In the genomic region with DNA sequence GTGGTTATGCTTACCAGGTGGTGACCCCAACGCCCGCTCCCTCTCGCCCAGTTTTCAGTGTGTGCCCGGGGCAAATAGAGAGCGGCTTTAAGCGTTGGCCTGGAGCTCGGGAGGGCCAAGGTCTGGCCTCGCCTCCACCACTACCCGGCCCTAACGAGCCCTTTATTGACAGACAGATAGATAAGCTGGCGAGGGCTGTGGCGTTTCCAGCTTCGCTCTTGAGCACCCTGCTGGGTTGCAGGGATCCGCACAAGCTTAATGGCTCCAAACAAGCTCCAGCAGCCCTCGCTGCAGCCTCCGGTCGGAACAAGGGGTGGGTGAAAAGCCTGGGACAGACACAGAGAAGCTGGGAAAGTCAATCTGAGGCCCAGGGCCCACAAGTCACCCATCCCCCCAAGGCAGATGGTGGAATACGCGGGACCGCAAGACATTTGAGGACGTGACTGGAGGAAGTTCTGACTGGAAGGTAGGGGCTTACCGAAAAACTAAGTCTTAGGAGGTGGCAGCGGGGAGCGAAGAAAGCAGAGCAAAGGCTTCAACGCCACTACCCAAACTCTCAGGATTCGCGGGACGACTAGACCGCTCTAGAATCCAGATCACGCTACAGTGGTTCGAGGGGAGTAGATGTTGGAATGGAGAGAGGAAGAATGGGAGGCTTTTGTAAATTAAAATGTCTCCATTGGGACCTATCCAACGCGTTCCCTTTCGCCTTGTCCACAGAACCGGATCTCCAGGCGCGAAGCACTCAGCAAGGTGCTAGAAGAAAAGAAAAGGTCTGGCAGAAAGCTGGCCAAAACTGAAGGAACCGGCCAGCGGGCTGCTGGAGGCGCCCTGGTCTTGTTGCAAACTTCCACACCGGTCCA, we compare ENCODE assay signal across 13 mouse cellular contexts. TPM values are rescaled to one million over a fixed set of nuclear protein-coding genes. Genes with fewer than 3 reads are reported as not detected.
DNase-seq lines count a peak whose midpoint lies in the region; ATAC-seq and TF ChIP-seq lines count a peak whose summit lies in the region.
"Had no signal": no experiment of that assay in that cellular context is flagged by ENCODE, and none has a peak within 500 bp of the region (broad histone marks: within the 10 kb centered on the region; RNA-seq: fewer than 3 reads in every experiment).

No protein-coding gene starts in this region.

- peak; percentile 48 for DNase-seq in forebrain, embryonic 10.5 days (ENCODE audit: extremely low spot score, low spot score)
- peak; percentile 36 for DNase-seq in cerebellum, adult 9-11 months
- DNase-seq in forebrain, postnatal 0 days: peak; percentile 10
- DNase-seq in heart, adult 11 months: no peak
- DNase-seq in frontal cortex, postnatal 25 days (ENCODE audit: low spot score in 2 of 2): no peak
- no peak for DNase-seq in adipocyte (ENCODE audit: low spot score)
- DNase-seq: heart, adult 2 months had no signal

- no peaks in the 10 kb centered on the region for H3K36me3 ChIP-seq in forebrain, embryonic 10.5 days (replicated peaks)
- no peaks in the 10 kb centered on the region for H3K36me3 ChIP-seq in forebrain, embryonic 16.5 days (ENCODE audit: control insufficient read depth, insufficient read depth)
- H3K36me3 ChIP-seq in forebrain, postnatal 0 days (ENCODE audit: insufficient read depth): no peaks in the 10 kb centered on the region
- H3K36me3 ChIP-seq in neural tube, embryonic 12.5 days: no peaks in the 10 kb centered on the region
- H3K36me3 ChIP-seq: kidney, embryonic 15.5 days; limb, embryonic 13.5 days had no signal

- peak overlapping the region; percentile 11 for H3K27ac ChIP-seq in forebrain, embryonic 10.5 days
- H3K27ac ChIP-seq in forebrain, embryonic 16.5 days (ENCODE audit: low read length): no peak overlapping the region
- H3K27ac ChIP-seq in forebrain, postnatal 0 days (ENCODE audit: low read depth, low read length): no peak overlapping the region
- H3K27ac ChIP-seq in neural tube, embryonic 12.5 days: no peak overlapping the region
- H3K27ac ChIP-seq: heart, adult 2 months; kidney, embryonic 15.5 days; limb, embryonic 13.5 days had no signal

- no peak overlapping the region for H3K4me2 ChIP-seq in forebrain, embryonic 16.5 days (ENCODE audit: low read length)
- no peak overlapping the region for H3K4me2 ChIP-seq in forebrain, postnatal 0 days (ENCODE audit: low read depth)
- H3K4me2 ChIP-seq in neural tube, embryonic 12.5 days (replicated peaks): peak overlapping the region; percentile 37
- H3K4me2 ChIP-seq: kidney, embryonic 15.5 days; limb, embryonic 13.5 days had no signal

- H3K27me3 ChIP-seq in forebrain, embryonic 10.5 days (ENCODE audit: poor library complexity, severe bottlenecking): peaks cover 100% of the 10 kb centered on the region
- H3K27me3 ChIP-seq in forebrain, embryonic 16.5 days (replicated peaks; ENCODE audit: control insufficient read depth, insufficient read depth, low read length): peaks cover 56% of the 10 kb centered on the region
- peaks cover 68% of the 10 kb centered on the region for H3K27me3 ChIP-seq in forebrain, postnatal 0 days (ENCODE audit: insufficient read depth, low read length)
- H3K27me3 ChIP-seq in neural tube, embryonic 12.5 days (replicated peaks): peaks cover 99% of the 10 kb centered on the region

- 1% methylated on average over 41 of the region's 41 CpGs for WGBS in forebrain, embryonic 10.5 days
- WGBS in forebrain, embryonic 16.5 days: 18% methylated on average over 41 of the region's 41 CpGs
- WGBS in forebrain, postnatal 0 days: 21% methylated on average over 41 of the region's 41 CpGs
- WGBS in neural tube, embryonic 12.5 days: 2% methylated on average over 41 of the region's 41 CpGs

- TF ChIP-seq CTCF in forebrain, postnatal 0 days (IDR thresholded peaks at IDR 0.05; ENCODE audit: low read depth): no peak

- peaks cover 88% of the 10 kb centered on the region for H3K4me1 ChIP-seq in forebrain, embryonic 10.5 days
- H3K4me1 ChIP-seq in forebrain, embryonic 16.5 days (replicated peaks; ENCODE audit: control insufficient read depth, insufficient read depth, low read length): peaks cover 34% of the 10 kb centered on the region
- peaks cover 9% of the 10 kb centered on the region; the same call in 1 of the 2 replicates for H3K4me1 ChIP-seq in forebrain, postnatal 0 days (ENCODE audit: insufficient read depth)
- H3K4me1 ChIP-seq in neural tube, embryonic 12.5 days: peaks cover 31% of the 10 kb centered on the region

- H3K9me3 ChIP-seq in forebrain, embryonic 10.5 days: no peaks in the 10 kb centered on the region
- no peaks in the 10 kb centered on the region for H3K9me3 ChIP-seq in forebrain, embryonic 16.5 days (ENCODE audit: control insufficient read depth, low read length)
- no peaks in the 10 kb centered on the region for H3K9me3 ChIP-seq in forebrain, postnatal 0 days (ENCODE audit: low read length)
- no peaks in the 10 kb centered on the region for H3K9me3 ChIP-seq in neural tube, embryonic 12.5 days
- H3K9me3 ChIP-seq: kidney, embryonic 15.5 days; limb, embryonic 13.5 days had no signal

- peak overlapping the region; percentile 88 for H3K4me3 ChIP-seq in forebrain, embryonic 10.5 days
- H3K4me3 ChIP-seq in forebrain, embryonic 16.5 days (replicated peaks; ENCODE audit: low read length): no peak overlapping the region; the same call in 1 of the 2 replicates
- no peak overlapping the region for H3K4me3 ChIP-seq in forebrain, postnatal 0 days (ENCODE audit: low read depth, low read length)
- no peak overlapping the region for H3K4me3 ChIP-seq in neural tube, embryonic 12.5 days
- H3K4me3 ChIP-seq: heart, adult 2 months; kidney, embryonic 15.5 days; limb, embryonic 13.5 days had no signal

- no peak for ATAC-seq in forebrain, embryonic 16.5 days
- ATAC-seq in forebrain, postnatal 0 days: no peak
- no peak for ATAC-seq in neural tube, embryonic 12.5 days (ENCODE audit: low FRiP score, low read depth)

- H3K9ac ChIP-seq in forebrain, embryonic 16.5 days (replicated peaks; ENCODE audit: low read depth, low read length): no peak overlapping the region
- H3K9ac ChIP-seq in forebrain, postnatal 0 days: no peak overlapping the region
- H3K9ac ChIP-seq in neural tube, embryonic 12.5 days: no peak overlapping the region; the same call in 1 of the 2 replicates
- H3K9ac ChIP-seq: kidney, embryonic 15.5 days; limb, embryonic 13.5 days had no signal

RNA-seq across cellular contexts. Expression of gene Pax6, which starts 1.7 kb away (rescaled TPM):
- polyA plus RNA-seq in forebrain, embryonic 10.5 days (2016; fragmentation: Nextera tagmentation; extraction: Ambion mirVana): 76.8 and 79.6 TPM in 2 replicates
- polyA plus RNA-seq in forebrain, embryonic 16.5 days (2015; fragmentation: Nextera tagmentation; extraction: Ambion mirVana): 39.9 and 42.2 TPM in 2 replicates
- total RNA-seq in forebrain, postnatal 0 days (2014; rRNA removed): 19.0 and 32.9 TPM in 2 replicates
- polyA plus RNA-seq in forebrain, postnatal 0 days (2015; fragmentation: Nextera tagmentation; extraction: Ambion mirVana): 14.6 and 19.0 TPM in 2 replicates
- 23.8 and 25.7 TPM in 2 replicates for polyA plus RNA-seq in neural tube, embryonic 12.5 days (2016; fragmentation: Nextera tagmentation; extraction: Ambion mirVana)
- total RNA-seq: common myeloid progenitor, adult 5-6 weeks; heart, adult 2 months; megakaryocyte, adult 5-6 weeks had no signal
- polyA plus RNA-seq: heart, adult 2 months had no signal

Comparison
In these comparisons a context has a peak if more than half of its experiments do, and no peak if none do; other contexts are left out.
1. DNase-seq: peak in forebrain, embryonic 10.5 days (single experiment), cerebellum, adult 9-11 months (single experiment) and forebrain, postnatal 0 days (single experiment); none in heart, adult 11 months (single experiment), frontal cortex, postnatal 25 days (0 of 2) and adipocyte (single experiment).